Mouse (Mus musculus) lung, postnatal 0 days (tissue): ENCODE data around the gene Igbp1.

ENCODE experiments used
- CTCF ChIP-seq: IDR thresholded peaks from 2 replicates; pipeline ENCODE4 v1.5.1; 2016; ENCODE audit warnings: antibody characterized with exemption, mild to moderate bottlenecking
- EP300 ChIP-seq: IDR thresholded peaks from 2 replicates; pipeline ENCODE4 v1.6.1; 2016; ENCODE audit warnings: antibody characterized with exemption, mild to moderate bottlenecking, control low read depth

DNA sequence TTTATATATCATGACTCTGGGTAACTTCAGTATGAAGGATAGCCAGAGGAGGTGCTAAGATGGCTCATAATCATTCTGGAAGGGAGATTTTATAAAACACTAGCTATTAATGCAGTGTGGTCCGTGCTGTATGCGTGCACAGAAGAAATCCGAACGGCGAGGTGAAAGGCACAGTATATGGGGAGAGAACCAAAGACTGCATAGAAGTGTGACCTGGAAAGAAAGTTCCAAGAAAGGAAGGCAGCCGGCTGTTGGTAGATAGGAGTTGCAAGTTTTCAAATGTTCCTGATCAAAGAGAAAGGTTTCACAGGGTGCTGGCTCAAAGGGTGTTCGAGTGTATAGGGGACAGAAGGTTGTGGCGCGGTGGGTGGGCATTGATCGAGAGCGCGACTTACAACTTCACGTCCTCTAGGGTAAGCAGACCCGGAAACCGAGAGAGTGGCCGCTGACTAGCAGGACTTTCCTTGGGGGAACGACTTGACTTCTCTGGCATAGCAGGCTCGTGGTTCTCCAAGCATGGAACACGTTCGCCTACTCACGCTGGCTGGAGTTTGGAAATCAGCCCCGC, 507 bp upstream of the Igbp1 start:
- no peak for TF ChIP-seq CTCF
- no peak for TF ChIP-seq EP300
